Mouse (Mus musculus) hindbrain, embryonic 12.5 days (tissue): Measurements from ENCODE around the gene Runx3. TPM values are rescaled to one million over a fixed set of nuclear protein-coding genes. Genes with fewer than 3 reads are reported as not detected.
"Not testable (repeated sequence)": the region's sequence is repeated elsewhere in the genome, so short reads cannot be mapped to it uniquely, and the experiment has no call there.

ENCODE experiments used
- ATAC-seq: fragments of 200-750 bp; cut with Nextera tagmentation; 2 replicates; pipeline ENCODE4 v1.8.0; 2017; ENCODE audit warnings: moderate TSS enrichment; ENCODE audit not compliant: low FRiP score
- H3K27ac ChIP-seq: fragments of 300-500 bp; sonication (generic); 2 replicates; pipeline ENCODE4 v1.5.1; 2016; ENCODE audit warnings: mild to moderate bottlenecking
- H3K27me3 ChIP-seq: fragments of 300-500 bp; sonication (generic); 2 replicates; pipeline ENCODE4 v1.6.1; 2016; ENCODE audit warnings: mild to moderate bottlenecking
- H3K36me3 ChIP-seq: fragments of 300-500 bp; sonication (generic); 2 replicates; pipeline ENCODE4 v1.6.1; 2016; ENCODE audit warnings: mild to moderate bottlenecking
- H3K4me1 ChIP-seq: fragments of 300-500 bp; sonication (generic); 2 replicates; pipeline ENCODE4 v1.6.1; 2016
- H3K4me2 ChIP-seq: fragments of 300-500 bp; sonication (generic); replicated peaks from 2 replicates; pipeline ENCODE4 v1.6.1; 2016; ENCODE audit warnings: mild to moderate bottlenecking
- H3K4me3 ChIP-seq: fragments of 300-500 bp; sonication (generic); 2 replicates; pipeline ENCODE4 v1.5.1; 2016; ENCODE audit warnings: mild to moderate bottlenecking
- H3K9ac ChIP-seq: fragments of 300-500 bp; sonication (generic); 2 replicates; pipeline ENCODE4 v1.6.1; 2016; ENCODE audit warnings: mild to moderate bottlenecking, moderate library complexity
- H3K9me3 ChIP-seq: fragments of 300-500 bp; sonication (generic); replicated peaks from 2 replicates; pipeline ENCODE4 v1.6.1; 2016; ENCODE audit warnings: mild to moderate bottlenecking
- WGBS: fragments of 180-500 bp; shearing (Covaris S2); methylation state at CpG from one replicate; pipeline ENCODE4 v1.1.7; 2016; 5-methylcytosine and 5-hydroxymethylcytosine counted together
- polyA plus RNA-seq: library from polyadenylated mRNA; unstranded; fragments of >200 nt; fragmentation: Nextera tagmentation; extraction: Ambion mirVana; gene quantifications from 2 replicates; pipeline ENCODE4 v1.2.1, GENCODE M21; 2016

The Runx3 gene
- polyA plus RNA-seq, 1 experiment from 2014 or later: 0.19 TPM

DNA sequence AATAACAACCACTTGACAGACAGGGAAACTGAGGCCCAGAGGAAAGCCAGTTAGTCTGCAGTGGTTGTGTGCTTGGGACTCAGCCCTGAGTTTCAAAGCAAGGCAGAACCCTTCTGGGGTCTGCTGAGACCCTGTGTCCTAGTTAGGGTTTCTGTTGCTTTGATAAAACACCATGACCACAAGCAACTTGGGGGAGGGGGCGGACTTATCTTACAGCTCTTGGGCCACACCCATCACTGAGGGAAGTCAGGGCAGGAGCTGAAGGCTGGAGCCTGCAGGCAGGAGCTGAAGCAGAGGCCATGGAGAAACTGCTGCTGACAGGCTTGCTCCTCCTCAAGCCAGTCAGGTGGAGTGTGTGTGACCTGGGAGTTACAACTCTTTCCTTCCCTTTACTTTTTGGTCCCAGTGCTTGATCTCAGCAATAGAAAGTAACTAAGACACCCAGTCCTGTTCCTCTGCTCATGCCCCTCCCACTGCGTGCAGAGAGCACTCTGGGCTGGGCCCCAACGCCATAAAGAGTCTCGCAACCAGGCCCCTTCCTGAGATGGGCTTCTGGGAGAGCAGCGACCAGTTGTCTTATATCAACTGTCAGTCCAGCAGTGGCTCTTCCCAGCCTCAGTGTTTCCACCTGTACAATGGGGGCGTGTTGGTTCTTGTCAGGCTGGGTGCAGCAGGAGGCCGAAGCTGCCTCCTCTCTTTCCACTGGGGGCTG, 47.5 kb downstream of the Runx3 start:
- Histone ChIP-seq H3K4me2 (no peak overlapping the region), H3K27ac (no peak overlapping the region), H3K4me1 (peaks cover 43% of the 10 kb centered on the region), H3K9me3 (no peaks in the 10 kb centered on the region), H3K9ac (no peak overlapping the region), H3K36me3 (no peaks in the 10 kb centered on the region), H3K4me3 (no peak overlapping the region), H3K27me3 (peaks cover 81% of the 10 kb centered on the region)
- 50% methylated on average over 7 of the region's 7 CpGs for WGBS
- no peak for ATAC-seq

DNA sequence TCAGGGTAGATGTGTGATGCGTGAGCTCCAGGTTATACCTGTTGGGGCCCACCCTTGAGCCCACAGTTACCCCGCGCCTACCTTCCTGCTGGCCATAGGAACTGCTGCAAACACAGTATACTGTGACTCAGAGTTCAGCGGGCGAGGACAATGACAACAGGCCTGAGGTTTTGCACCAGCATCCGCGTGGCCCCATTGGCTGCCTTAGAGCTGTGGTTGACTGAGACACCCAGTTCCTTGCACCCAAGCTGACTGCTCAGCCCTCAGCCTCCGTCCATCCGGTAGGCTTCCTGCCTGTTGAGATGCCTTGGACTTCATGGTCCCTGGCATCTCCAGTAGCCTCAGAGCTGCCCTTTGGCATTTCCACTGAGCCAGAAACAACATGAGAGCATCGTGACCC, 48.6 kb downstream of the Runx3 start:
- Histone ChIP-seq H3K9me3 (no peaks in the 10 kb centered on the region), H3K9ac (no peak overlapping the region), H3K4me1 (peaks cover 47% of the 10 kb centered on the region), H3K4me3 (no peak overlapping the region), H3K27ac (no peak overlapping the region), H3K36me3 (no peaks in the 10 kb centered on the region), H3K27me3 (peaks cover 82% of the 10 kb centered on the region), H3K4me2 (no peak overlapping the region)
- WGBS: 73% methylated on average over 10 of the region's 10 CpGs
- no peak for ATAC-seq

DNA sequence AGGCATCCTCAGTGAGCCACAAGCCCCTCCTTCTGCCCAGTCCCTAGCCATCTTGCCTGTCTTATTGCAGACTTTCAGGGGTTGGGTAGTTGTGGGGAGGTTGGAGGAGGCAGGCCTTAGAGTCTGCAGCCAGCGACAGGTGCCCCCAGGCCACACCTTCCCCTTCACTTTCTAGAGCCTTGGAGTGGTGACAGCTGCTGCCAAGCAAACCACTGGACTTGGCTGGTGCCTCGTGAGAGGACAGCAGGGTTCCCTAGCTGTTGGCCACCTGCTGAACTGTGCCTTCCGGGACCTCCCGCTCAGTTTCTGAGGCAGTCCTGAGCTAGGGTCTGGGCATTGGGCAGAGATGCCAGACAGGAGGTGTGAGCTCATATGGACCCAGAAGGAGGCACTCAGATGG, 49.0 kb downstream of the Runx3 start:
- no peak overlapping the region for H3K27ac ChIP-seq
- H3K4me2 ChIP-seq: no peak overlapping the region
- H3K4me1 ChIP-seq: peaks cover 47% of the 10 kb centered on the region
- H3K4me3 ChIP-seq: no peak overlapping the region
- no peak overlapping the region for H3K9ac ChIP-seq
- no peak for ATAC-seq
- no peaks in the 10 kb centered on the region for H3K9me3 ChIP-seq
- 43% methylated on average over 4 of the region's 4 CpGs for WGBS
- no peaks in the 10 kb centered on the region for H3K36me3 ChIP-seq
- peaks cover 82% of the 10 kb centered on the region for H3K27me3 ChIP-seq

- WGBS: 61% methylated on average over 12 of the region's 12 CpGs
- Histone ChIP-seq H3K36me3 (no peaks in the 10 kb centered on the region), H3K27me3 (peaks cover 82% of the 10 kb centered on the region), H3K4me1 (peaks cover 46% of the 10 kb centered on the region), H3K4me3 (no peak overlapping the region), H3K4me2 (no peak overlapping the region), H3K27ac (no peak overlapping the region), H3K9ac (no peak overlapping the region), H3K9me3 (no peaks in the 10 kb centered on the region)
- ATAC-seq: no peak
Measured at GRCm38 (mm10) chr4:135171304-135171875, 50.9 kb downstream of the Runx3 start.

DNA sequence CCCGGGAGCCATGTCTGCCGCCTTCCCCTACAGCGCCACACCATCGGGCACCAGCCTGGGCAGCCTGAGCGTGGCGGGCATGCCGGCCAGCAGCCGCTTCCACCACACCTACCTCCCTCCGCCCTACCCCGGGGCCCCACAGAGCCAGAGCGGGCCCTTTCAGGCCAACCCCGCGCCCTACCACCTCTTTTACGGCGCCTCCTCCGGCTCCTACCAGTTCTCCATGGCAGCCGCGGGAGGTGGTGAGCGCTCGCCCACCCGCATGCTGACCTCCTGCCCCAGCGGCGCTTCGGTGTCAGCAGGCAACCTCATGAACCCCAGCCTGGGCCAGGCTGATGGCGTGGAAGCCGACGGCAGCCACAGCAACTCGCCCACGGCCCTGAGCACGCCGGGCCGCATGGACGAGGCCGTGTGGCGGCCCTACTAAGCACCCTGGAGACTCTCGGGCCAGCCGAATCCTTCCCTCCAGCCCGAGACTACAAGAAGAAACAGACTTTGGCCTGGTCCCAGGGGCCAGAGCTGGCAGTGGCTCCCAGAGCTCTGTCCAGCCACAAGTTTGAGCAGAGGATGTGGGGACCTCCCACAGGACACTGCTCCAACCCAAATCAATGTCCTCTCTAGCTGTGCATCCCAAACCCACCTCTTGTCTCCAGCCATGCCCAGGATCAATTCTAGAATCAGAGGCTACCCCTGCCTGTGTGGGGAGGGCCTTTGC, 55.1 kb downstream of the Runx3 start:
- peaks cover 20% of the 10 kb centered on the region for H3K4me1 ChIP-seq
- peaks cover 58% of the 10 kb centered on the region for H3K27me3 ChIP-seq
- no peak overlapping the region for H3K27ac ChIP-seq
- peak overlapping the region; percentile 27 for H3K4me3 ChIP-seq
- H3K9ac ChIP-seq: peak overlapping the region; percentile 60
- H3K4me2 ChIP-seq: peak overlapping the region; percentile 55
- H3K9me3 ChIP-seq: no peaks in the 10 kb centered on the region
- 6% methylated on average over 38 of the region's 38 CpGs for WGBS
- ATAC-seq: no peak
- no peaks in the 10 kb centered on the region for H3K36me3 ChIP-seq

DNA sequence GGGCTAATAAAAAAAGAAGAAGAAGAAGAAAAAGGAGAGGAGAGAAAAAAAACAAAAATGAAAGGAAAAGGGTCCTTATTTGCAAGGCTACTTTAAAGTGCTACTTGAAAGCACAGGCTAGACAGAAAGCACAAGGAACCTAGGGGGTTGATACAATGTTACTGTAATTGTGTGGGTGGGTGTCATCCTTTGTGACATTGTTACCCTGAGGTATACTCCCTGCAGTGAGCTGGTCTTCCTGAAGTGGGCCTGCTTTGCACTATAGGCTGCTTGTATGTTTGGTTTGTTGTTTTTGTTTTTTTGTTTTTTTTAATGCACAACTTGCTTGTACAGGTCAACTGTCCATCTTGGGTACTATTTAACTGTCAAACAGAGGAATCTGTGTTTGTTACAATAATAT, 57.1 kb downstream of the Runx3 start:
- H3K27me3 ChIP-seq: peaks cover 50% of the 10 kb centered on the region
- H3K4me3 ChIP-seq: no peak overlapping the region
- ATAC-seq: no peak
- H3K9ac ChIP-seq: no peak overlapping the region
- H3K4me1 ChIP-seq: peaks cover 14% of the 10 kb centered on the region
- no peaks in the 10 kb centered on the region for H3K9me3 ChIP-seq
- no peak overlapping the region for H3K27ac ChIP-seq
- H3K36me3 ChIP-seq: no peaks in the 10 kb centered on the region
- no peak overlapping the region for H3K4me2 ChIP-seq

- Histone ChIP-seq H3K9me3 (no peaks in the 10 kb centered on the region), H3K4me1 (peaks cover 10% of the 10 kb centered on the region), H3K4me2 (no peak overlapping the region), H3K36me3 (no peaks in the 10 kb centered on the region), H3K4me3 (no peak overlapping the region), H3K27me3 (peaks cover 38% of the 10 kb centered on the region), H3K27ac (no peak overlapping the region), H3K9ac (no peak overlapping the region)
- 17% methylated on average over 5 of the region's 5 CpGs for WGBS
- ATAC-seq: no peak
Measured at GRCm38 (mm10) chr4:135179077-135179481, 58.6 kb downstream of the Runx3 start.

DNA sequence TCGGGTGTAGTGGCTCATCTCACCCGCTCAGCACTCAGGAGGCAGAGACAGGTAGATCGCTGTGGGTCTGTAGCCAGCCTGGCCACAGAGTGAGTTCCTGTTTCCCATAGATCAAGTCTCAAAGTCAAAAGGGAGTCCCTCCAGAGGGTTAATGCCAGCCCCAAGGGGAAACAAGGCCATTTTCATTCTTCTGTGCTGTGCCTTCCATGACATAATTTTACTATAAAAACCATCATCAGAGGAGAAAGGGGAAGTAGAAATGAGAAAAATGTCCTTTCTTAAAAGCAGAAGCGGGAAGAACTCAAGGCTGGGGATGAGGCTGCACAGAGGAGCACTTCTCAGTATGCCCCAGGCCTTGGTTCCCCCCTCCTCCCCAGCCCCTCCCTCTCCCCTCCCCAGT, 61.4 kb downstream of the Runx3 start:
- no peak for ATAC-seq
- H3K36me3 ChIP-seq: no peaks in the 10 kb centered on the region
- 93% methylated on average over 4 of the region's 4 CpGs for WGBS
- H3K27ac ChIP-seq: no peak overlapping the region
- H3K4me2 ChIP-seq: no peak overlapping the region
- H3K9me3 ChIP-seq: no peaks in the 10 kb centered on the region
- H3K27me3 ChIP-seq: peaks cover 10% of the 10 kb centered on the region
- no peaks in the 10 kb centered on the region; the same call in 1 of the 2 replicates for H3K4me1 ChIP-seq
- H3K9ac ChIP-seq: no peak overlapping the region
- H3K4me3 ChIP-seq: no peak overlapping the region

GRCm38 (mm10) chr4:135184277-135184676, 63.8 kb downstream of the Runx3 start:
- not testable (repeated sequence) for H3K9ac ChIP-seq, H3K4me3 ChIP-seq, H3K27me3 ChIP-seq, H3K36me3 ChIP-seq, H3K4me2 ChIP-seq, H3K4me1 ChIP-seq, H3K9me3 ChIP-seq, ATAC-seq, H3K27ac ChIP-seq
- 95% methylated on average over 6 of the region's 13 CpGs for WGBS

DNA sequence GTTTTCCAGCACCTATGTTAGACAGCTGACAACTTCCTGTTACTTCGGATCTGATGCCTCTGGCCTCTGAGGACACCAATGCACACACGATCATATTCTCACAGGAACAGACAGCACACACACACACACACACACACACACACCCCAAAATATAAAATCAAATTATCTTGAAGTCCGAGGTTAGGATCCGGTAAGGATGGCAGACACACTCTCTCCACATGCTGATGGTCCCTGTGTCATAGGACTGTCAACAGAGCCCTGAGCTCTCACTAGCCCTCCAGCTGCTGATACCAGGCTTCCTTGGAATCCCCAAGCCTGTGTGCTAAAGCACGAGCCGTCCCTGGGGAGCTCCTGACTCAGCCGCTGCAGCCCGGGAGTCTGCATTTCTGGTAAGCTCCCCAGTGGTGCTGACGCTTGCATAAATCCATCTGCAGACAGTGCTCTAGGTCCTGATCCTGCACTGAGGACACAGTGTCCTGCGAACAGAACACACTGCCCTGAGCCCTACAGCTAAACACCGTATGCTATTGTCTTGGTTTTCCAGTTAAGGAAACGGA, 69.1 kb downstream of the Runx3 start:
- H3K27ac ChIP-seq: no peak overlapping the region
- H3K4me2 ChIP-seq: no peak overlapping the region
- WGBS: 85% methylated on average over 12 of the region's 12 CpGs
- ATAC-seq: no peak
- no peaks in the 10 kb centered on the region for H3K36me3 ChIP-seq
- no peaks in the 10 kb centered on the region for H3K27me3 ChIP-seq
- no peak overlapping the region for H3K9ac ChIP-seq
- H3K4me1 ChIP-seq: no peaks in the 10 kb centered on the region
- H3K4me3 ChIP-seq: no peak overlapping the region
- H3K9me3 ChIP-seq: no peaks in the 10 kb centered on the region

GRCm38 (mm10) chr4:135190364-135190763, 69.9 kb downstream of the Runx3 start:
- Histone ChIP-seq H3K27ac (no peak overlapping the region), H3K4me1 (no peaks in the 10 kb centered on the region), H3K27me3 (no peaks in the 10 kb centered on the region), H3K9ac (no peak overlapping the region), H3K4me3 (no peak overlapping the region), H3K36me3 (no peaks in the 10 kb centered on the region), H3K4me2 (no peak overlapping the region), H3K9me3 (0 out of 2 replicates have a peak, but pooled peaks cover 4% of the 10 kb centered on the region)
- no peak for ATAC-seq
- WGBS: 94% methylated on average over 1 of the region's 1 CpGs

- no peak overlapping the region for H3K4me2 ChIP-seq
- peaks cover 8% of the 10 kb centered on the region; the same call in 1 of the 2 replicates for H3K9me3 ChIP-seq
- H3K27ac ChIP-seq: no peak overlapping the region
- H3K36me3 ChIP-seq: no peaks in the 10 kb centered on the region
- no peak for ATAC-seq
- H3K4me3 ChIP-seq: no peak overlapping the region
- 88% methylated on average over 1 of the region's 1 CpGs for WGBS
- no peaks in the 10 kb centered on the region for H3K27me3 ChIP-seq
- H3K4me1 ChIP-seq: no peaks in the 10 kb centered on the region
- H3K9ac ChIP-seq: no peak overlapping the region
Measured at GRCm38 (mm10) chr4:135191185-135191584, 70.7 kb downstream of the Runx3 start.
